Mouse (Mus musculus) G1E (cell line): Measurements from ENCODE around the gene Slmap.

Experiments
- CTCF ChIP-seq: IDR thresholded peaks from 2 replicates; pipeline ENCODE4 v1.5.1; 2012; ENCODE audit warnings: low read depth, low read length, inconsistent platforms, mixed read lengths
- POLR2AphosphoS5 ChIP-seq: IDR thresholded peaks from 2 replicates; pipeline ENCODE4 v1.6.1; 2012; ENCODE audit warnings: low read depth, low read length, inconsistent platforms; ENCODE audit not compliant: insufficient replicate concordance

DNA sequence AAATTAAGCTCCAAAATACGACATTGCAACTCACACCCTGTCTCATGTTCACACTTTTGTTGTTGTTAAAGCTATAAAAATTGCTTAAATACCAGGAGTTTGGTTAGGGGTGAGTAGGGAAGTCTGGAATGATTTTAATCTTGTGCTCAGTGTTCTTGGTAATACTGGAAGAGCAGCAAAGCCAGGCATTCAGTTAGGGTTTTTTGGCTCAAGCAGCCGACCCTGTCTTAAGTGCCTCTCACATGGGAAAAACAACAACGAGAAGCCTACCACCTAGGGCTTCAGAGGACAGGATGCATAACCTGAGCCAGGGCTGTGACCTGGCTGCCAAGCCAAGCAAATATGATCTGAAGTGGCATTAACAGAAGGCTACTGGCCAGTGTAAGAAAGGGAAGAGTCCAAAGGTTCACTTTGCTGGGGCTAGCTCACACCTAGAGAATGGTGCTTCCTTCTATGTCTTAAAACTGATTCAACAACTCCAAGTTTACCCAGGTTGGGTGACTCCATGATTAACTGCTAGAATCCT is 41.6 kb upstream of the Slmap start:
- no peak for TF ChIP-seq CTCF
- TF ChIP-seq POLR2AphosphoS5 = no peak
